Mouse (Mus musculus) E14TG2a.4 (cell line): ENCODE results near the gene Anapc4.
A peak's percentile ranks its signal among the peaks of the same experiment; 100 is the strongest.

Experiments
- H3K27me3 ChIP-seq: 2 replicates; pipeline ENCODE4 v1.6.1; 2014; ENCODE audit warnings: low read length, control low read depth; ENCODE audit not compliant: insufficient read depth
- H3K36me3 ChIP-seq: 2 replicates; pipeline ENCODE4 v1.6.1; 2014; ENCODE audit warnings: low read length, control low read depth; ENCODE audit not compliant: insufficient read depth
- H3K4me1 ChIP-seq: replicated peaks from 2 replicates; pipeline ENCODE4 v1.6.1; 2014; ENCODE audit warnings: low read depth, low read length, control low read depth
- H3K4me3 ChIP-seq: replicated peaks from 2 replicates; pipeline ENCODE4 v1.5.1; 2014; ENCODE audit warnings: mild to moderate bottlenecking, low read length
- H3K9me3 ChIP-seq: 2 replicates; pipeline ENCODE4 v1.6.1; 2014; ENCODE audit warnings: low read length, control low read depth
- CTCF ChIP-seq: conservative IDR thresholded peaks from 2 replicates; pipeline ENCODE4 v1.5.1; 2014; ENCODE audit warnings: low read length
- NANOG ChIP-seq: IDR thresholded peaks from 2 replicates; pipeline ENCODE4 v1.6.1; 2014; ENCODE audit warnings: borderline replicate concordance, low read length, mixed read lengths
- POU5F1 ChIP-seq: IDR thresholded peaks from 2 replicates; pipeline ENCODE4 v1.6.1; 2014; ENCODE audit warnings: low read length, borderline replicate concordance

Gene Anapc4

GRCm38 (mm10) chr5:52910159-52910591 lies 76.4 kb downstream of the Anapc4 start:
- H3K4me3 ChIP-seq: peak overlapping the region; percentile 63
- H3K36me3 ChIP-seq: no peaks in the 10 kb centered on the region
- no peak for TF ChIP-seq CTCF
- no peak for TF ChIP-seq NANOG
- no peak for TF ChIP-seq POU5F1
- H3K4me1 ChIP-seq: peaks cover 33% of the 10 kb centered on the region
- H3K9me3 ChIP-seq: no peaks in the 10 kb centered on the region
- H3K27me3 ChIP-seq: 0 out of 2 replicates have a peak, but pooled peaks cover 2% of the 10 kb centered on the region

GRCm38 (mm10) chr5:52911286-52911870 lies 77.6 kb downstream of the Anapc4 start:
- Histone ChIP-seq H3K9me3 (no peaks in the 10 kb centered on the region), H3K4me3 (no peak overlapping the region), H3K4me1 (peaks cover 33% of the 10 kb centered on the region), H3K27me3 (0 out of 2 replicates have a peak, but pooled peaks cover 2% of the 10 kb centered on the region), H3K36me3 (no peaks in the 10 kb centered on the region)
- TF ChIP-seq POU5F1 (no peak), NANOG (no peak), CTCF (no peak)

GRCm38 (mm10) chr5:52913711-52914110 lies 79.9 kb downstream of the Anapc4 start:
- no peak for TF ChIP-seq NANOG
- H3K36me3 ChIP-seq: no peaks in the 10 kb centered on the region
- no peak overlapping the region for H3K4me3 ChIP-seq
- H3K4me1 ChIP-seq: peaks cover 33% of the 10 kb centered on the region
- H3K9me3 ChIP-seq: no peaks in the 10 kb centered on the region
- H3K27me3 ChIP-seq: 0 out of 2 replicates have a peak, but pooled peaks cover 2% of the 10 kb centered on the region

GRCm38 (mm10) chr5:52916186-52916585 lies 82.4 kb downstream of the Anapc4 start:
- TF ChIP-seq NANOG: no peak
- no peaks in the 10 kb centered on the region for H3K36me3 ChIP-seq
- H3K4me1 ChIP-seq: peaks cover 16% of the 10 kb centered on the region
- H3K4me3 ChIP-seq: no peak overlapping the region
- no peaks in the 10 kb centered on the region for H3K9me3 ChIP-seq
- 0 out of 2 replicates have a peak, but pooled peaks cover 2% of the 10 kb centered on the region for H3K27me3 ChIP-seq
